Mouse (Mus musculus) R1 (cell line): Measurements from ENCODE around the gene 4933411K16Rik.
A peak's percentile ranks its signal among the peaks of the same experiment; 100 is the strongest.

Experiments
- DNase-seq: peaks from one replicate; pipeline ENCODE4 v3.0.0-alpha.2; 2018; ENCODE audit warnings: low read depth, low spot score

4933411K16Rik gene

DNA sequence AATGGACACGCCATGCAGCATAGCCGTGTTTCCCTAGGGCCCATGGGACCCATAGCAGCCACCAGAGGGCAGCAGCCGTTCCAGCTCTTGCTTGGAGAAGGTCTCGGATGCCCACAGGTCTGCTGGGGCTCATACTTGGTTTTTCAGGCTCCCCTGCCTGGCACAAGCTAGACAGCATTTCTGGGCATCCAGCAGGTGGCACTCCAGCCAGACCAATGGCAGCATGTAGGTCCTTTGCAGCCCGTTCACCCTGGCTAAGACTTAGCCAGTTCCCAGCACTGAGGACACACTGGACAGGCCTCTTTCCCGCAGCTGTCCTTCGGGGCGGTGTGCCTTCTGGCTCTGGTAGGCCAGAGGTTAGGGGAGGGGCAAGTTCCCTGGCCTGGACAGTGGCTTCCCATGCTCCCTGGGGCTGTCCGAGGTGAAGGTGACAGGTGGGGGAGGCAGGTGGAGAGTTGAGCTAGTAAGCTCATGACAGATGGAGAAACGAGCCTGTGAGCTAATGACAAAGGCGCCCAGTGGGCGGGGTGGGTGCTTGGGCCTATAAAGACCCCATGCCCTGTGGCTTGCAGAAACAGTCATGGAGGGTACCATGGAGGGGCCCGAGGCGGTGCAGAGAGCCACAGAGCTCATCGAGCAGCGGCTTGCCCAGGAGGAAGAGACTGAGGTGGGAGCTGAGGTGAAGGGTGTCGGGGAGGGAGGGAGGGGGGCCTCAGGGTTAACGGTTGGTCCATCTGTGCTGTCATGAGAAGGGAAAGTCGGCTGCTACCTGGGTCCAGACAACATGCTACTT lies 16.4 kb upstream of the 4933411K16Rik start, which contains the start of gene Ankrd2:
Gene Ankrd2 (plus strand): TSS at position 545 of the 793 bp plus-strand sequence.
- DNase-seq, result peak; percentile 75

DNA sequence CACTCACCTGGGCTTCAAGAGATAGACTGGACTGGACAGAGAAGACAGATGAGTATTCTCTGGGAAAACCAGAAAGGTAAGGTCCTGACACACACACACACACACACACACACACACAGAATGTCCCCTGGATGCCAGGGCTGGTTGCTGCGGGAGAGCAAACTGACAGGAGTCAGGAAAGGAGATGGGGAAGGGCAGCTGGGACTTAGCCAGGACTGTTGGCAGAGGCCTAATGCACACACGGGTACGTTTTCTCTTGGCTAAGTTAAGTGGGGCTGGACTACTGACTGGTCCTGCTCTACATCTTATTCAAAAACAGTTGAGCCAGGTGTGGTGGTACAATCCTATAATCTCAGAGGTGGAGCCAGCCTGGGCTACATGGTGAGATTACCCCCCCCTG lies 15.7 kb upstream of the 4933411K16Rik start:
- DNase-seq, result no peak

- DNase-seq, result no peak
These were observed 14.8 kb upstream of the 4933411K16Rik start for GRCm38 (mm10) chr19:42037167-42037702.

GRCm38 (mm10) chr19:42038310-42038709 lies 13.7 kb upstream of the 4933411K16Rik start:
- DNase-seq, result no peak

- DNase-seq, result no peak
These were observed 8.1 kb upstream of the 4933411K16Rik start for GRCm38 (mm10) chr19:42043988-42044387.

DNA sequence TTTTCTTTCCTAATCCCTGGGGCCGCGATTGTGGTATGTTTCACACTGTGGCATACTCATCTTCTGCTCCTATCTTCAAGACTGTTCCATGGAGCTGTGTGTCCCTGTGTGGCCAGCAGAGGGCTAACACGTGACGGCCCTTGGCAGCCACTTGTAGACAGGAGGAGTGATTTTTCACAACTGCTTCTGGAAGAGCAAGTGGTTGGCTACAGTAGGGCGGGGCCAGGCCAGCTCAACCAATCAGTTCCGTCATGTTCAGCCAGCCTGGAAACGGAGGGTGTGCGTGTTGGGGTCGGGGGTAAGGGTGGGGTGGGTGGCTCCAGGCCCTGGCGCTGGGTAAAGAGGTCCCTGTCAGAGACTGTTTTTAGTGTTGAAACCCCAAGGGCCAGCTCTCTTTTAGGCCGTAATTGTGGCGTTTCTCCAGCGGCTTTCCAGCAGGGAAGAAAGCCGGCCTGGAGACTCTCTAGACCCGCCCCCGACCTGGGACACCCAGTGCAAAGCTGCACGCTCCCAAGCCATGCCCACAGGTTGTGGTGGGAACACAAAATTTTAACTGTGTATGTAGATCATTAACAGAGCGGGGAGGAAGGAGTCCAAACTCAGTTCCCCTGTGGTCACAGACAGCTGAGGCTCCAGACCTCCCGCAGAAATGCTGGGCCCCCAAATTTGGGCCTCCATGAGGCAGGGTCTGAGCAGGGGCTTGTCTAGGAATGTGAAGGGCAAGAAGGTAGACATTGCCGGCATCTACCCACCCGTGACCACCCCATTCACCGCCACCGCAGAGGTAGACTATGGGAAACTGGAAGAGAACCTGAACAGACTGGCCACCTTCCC lies 6.6 kb upstream of the 4933411K16Rik start, which contains the start of gene Hoga1:
Gene Hoga1 (plus strand): TSS at position 342 of the 834 bp plus-strand sequence.
- peak; percentile 96 for DNase-seq

DNA sequence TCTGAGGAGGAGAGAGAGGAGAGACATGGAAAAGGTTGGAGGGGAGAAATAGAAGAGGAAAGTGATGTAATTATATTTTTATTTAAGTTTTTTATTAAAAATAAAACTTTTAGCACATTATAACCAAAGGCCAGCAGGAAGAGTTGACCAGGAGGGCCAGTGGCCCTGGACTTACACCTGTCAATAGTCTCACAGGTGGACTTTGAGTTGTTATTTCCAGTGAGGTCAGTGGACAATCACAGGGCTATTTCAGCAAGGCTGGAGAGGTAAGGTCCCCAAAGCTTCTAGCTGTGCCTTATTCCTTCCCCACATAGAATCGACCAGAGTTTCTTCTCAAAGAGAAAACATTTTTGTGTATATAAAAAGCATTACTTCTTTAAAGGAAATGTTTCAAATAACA lies 1.8 kb upstream of the 4933411K16Rik start:
- no peak for DNase-seq

GRCm38 (mm10) chr19:42051351-42051750 lies 697 bp upstream of the 4933411K16Rik start:
- no peak for DNase-seq

- no peak for DNase-seq
These were observed 2.2 kb downstream of the 4933411K16Rik start for GRCm38 (mm10) chr19:42054255-42054654.

DNA sequence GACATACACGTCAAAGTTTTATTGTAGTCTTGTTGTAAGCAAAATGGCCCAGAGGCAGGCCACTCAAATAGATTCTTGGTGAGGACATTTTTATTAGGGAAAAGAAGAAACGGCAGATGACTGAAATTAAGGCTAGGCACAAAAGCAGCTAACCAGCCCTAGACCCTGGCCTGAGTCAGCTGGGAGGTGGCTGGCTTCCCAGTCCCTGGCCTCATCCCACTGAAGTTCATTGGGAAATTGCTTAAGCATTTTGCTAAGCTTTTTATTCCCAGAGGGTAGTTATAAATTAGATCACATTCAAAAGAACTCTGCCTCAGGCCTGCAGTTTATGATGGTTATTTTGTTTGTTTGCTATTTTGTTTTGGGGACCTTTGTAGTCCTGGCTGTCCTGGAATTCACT lies 3.8 kb downstream of the 4933411K16Rik start:
- DNase-seq, result no peak

DNA sequence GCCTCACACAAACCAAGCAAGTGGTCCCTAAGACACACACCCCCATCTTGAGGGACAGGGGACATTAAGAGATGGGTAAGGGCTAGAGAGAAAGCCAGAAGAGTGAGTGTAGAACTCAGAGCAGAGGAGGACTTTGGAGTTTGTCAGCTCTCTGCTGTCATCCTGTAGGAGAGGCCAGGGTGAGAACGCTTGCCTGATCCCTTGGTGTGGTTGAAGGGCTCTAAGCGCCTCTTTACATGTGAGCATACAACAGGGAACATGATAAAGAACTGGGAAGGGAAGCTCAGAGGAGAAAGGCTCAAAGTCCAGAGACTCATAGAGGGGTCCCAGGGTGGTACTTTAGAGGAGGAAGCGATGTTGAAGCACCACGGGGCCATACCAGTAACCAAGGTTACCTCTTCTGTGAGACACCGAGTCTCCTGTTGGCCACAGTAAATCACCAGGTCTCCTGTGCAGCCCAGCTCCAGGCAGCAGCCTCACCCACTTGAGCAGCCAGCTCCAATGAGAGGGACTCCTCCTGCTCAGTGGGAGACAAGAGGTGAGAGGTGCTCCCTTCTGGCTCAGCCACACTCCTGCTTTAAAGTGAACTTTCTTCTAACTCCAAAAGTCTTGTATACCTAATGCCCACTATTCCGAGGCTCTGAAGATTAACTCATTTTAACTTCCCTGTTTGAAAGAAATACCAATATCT lies 4.8 kb downstream of the 4933411K16Rik start:
- no peak for DNase-seq

GRCm38 (mm10) chr19:42058426-42058825 lies 6.4 kb downstream of the 4933411K16Rik start:
- DNase-seq, result no peak

DNA sequence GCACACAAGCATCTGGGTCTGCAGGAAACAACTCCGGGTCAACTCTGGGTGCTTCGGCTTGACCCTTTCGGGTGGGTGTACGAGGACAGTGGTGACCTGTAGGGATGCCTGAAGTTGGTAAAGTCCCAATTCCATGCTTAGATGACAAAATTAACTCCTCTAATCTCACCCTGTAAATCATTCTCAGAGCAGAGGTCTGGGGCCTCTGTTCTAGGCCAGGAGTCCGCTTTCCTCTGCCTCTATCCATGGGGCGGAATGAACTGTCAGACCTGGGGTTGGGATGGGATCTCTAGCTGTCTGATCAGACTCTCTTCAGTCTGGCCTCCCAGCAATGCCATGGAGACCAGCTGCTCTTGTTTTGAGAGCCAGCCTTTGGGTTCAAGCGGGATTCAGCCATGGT lies 9.4 kb downstream of the 4933411K16Rik start:
- DNase-seq, result no peak

DNA sequence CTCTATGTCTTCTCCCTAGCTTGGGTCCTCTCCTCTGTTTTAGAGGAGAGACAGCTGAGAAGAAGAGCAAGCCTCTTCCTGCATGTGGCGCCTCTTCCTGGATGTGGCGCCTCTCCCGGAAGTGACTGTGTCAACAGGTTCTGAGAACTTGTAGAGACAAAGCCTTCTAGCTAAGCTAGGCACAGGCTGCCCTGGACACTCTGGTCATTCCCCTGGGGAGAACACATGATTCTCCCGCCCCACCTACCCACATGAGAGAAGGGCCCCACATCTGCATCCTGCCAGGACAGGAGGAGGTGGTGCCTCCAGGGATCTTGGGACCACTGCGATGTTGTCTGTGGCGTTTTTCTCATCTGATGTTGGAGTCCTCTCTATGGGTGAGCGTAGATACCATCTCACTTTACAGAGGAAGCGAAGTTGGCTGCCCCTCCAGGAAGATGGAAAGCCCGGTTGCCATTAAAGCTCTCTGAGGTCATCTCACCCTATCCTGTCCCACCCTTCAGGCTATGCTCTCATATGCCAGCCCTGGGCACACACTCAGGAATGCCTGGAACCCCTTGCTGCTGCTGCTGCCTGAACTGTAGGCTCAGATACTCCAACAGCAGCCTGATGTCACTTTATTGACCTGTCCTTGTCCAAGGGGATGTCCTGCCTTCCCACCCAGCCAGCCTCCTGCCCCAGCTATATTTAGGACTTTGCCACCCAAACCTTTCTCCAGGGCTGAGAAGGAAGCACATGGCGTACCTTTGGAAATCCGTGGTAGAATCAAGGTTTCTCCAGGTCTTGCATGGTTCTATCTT lies 16.6 kb downstream of the 4933411K16Rik start:
- DNase-seq, result peak; percentile 40

DNA sequence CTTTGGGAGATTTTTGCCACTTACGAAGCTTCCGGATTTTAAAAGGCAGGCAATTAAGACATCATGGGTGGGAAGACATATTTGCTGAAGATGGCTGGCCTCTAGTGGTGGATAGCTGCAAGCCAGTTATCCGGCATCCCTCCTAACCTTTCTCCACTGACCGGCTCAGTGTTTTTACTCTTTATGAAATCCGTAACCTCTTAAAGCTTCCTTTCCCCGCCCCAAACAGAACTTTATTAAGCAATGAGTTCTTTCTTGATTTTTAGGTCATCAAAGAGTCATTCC lies 17.1 kb downstream of the 4933411K16Rik start:
- DNase-seq, result peak; percentile 29

DNA sequence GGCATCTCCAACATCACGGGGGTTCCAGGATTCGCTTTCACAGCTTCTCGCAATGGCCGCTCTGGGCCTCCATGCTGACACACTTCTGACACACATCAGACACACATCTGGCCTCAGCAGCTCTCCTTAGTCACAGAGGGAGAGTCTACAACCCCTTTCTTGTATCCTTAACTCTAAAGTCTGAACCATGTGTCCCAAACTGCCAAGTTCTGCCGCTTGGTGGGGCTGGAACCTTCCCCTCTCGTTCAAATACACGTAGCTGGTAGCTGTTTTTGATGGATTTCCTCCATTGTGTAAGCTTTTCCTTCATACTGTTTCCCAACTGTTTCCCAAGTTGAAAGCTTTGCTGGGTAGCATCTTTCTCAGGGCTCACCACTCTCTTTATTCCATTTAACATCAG lies 19.2 kb downstream of the 4933411K16Rik start:
- peak; percentile 65 for DNase-seq

DNA sequence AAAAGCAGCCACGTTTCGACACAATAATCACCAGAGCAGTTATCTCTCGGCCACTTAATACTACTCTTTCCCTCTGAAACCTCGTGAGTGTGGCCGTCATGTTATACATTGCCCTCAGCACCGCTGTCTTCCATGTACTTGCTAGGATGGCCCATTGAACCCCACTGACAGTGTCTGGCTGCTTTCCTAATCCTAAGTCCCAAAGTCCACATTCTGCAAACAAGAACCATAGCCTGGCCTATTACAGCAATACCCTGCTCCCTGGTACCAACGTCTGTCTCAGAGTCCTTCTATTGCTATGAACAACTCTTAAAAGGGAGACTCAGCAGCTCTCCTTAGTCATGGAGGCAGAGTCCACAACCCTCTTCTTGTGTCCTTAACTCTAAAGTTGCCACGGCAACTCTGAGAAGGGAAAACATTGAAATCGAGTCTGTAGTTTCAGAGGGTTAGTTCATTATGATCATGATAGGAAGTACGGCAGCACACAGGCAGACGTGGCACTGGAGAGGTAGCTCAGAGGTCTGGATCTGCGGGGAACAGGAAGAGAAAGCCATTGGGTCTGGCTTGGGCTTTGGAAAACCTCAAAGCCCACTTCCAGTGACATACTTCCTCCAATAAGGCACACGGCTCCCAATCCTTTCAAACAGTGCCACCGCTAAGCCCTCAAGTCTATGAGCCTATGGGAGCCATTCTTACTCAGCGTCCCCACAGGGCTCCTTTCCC lies 20.0 kb downstream of the 4933411K16Rik start:
- DNase-seq, result no peak

- peak; percentile 43 for DNase-seq
These were observed 20.8 kb downstream of the 4933411K16Rik start for GRCm38 (mm10) chr19:42072802-42073201.

GRCm38 (mm10) chr19:42075051-42075450 lies 23.0 kb downstream of the 4933411K16Rik start:
- DNase-seq, result no peak

DNA sequence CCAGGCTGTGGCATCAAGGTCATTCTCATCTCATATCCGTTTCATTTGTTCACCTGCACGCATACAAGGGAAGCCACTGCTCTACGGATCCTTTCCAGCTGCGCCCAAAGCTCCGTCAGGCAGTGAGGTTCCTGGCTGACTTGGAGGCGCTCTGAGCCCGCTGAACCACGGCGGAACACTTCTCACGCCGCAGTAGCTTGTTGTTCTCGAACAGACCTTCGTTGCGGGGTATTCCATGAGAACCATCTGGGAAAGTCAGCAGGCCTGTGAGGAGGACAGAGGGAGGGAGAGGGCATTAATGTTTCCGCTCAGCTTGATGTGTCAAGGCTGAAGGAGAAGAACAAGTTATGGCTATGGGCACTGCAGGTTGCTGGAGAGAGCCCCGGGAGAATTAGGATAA lies 23.9 kb downstream of the 4933411K16Rik start:
- peak; percentile 38 for DNase-seq
